Mouse (Mus musculus) liver, adult 2 months (tissue): ENCODE measurements around the gene Traf3ip1. TPM values are rescaled to one million over a fixed set of nuclear protein-coding genes. Genes with fewer than 3 reads are reported as not detected.

ENCODE experiments used
- DNase-seq: peaks from one replicate; pipeline ENCODE4 v3.0.0-alpha.2; 2011; ENCODE audit warnings: low read depth, low spot score; ENCODE audit errors: extremely low read depth
- H3K27ac ChIP-seq: fragments of 200-500 bp; replicated peaks from 2 replicates; pipeline ENCODE4 v1.5.1; 2012; ENCODE audit warnings: low read depth, mild to moderate bottlenecking, control low read depth, inconsistent platforms, low read length; ENCODE audit not compliant: insufficient read depth
- H3K27me3 ChIP-seq: fragments of 200-500 bp; 2 replicates; pipeline ENCODE4 v1.6.1; 2012; ENCODE audit warnings: mild to moderate bottlenecking, moderate library complexity, low read length, inconsistent platforms; ENCODE audit not compliant: control insufficient read depth, insufficient read depth
- H3K36me3 ChIP-seq: fragments of 200-500 bp; 2 replicates; pipeline ENCODE4 v1.6.1; 2012; ENCODE audit warnings: low read length, inconsistent platforms; ENCODE audit not compliant: control insufficient read depth, insufficient read depth
- H3K4me1 ChIP-seq: fragments of 200-500 bp; 2 replicates; pipeline ENCODE4 v1.6.1; 2011; ENCODE audit warnings: low read length; ENCODE audit not compliant: control insufficient read depth, insufficient read depth
- H3K4me3 ChIP-seq: fragments of 200-500 bp; 2 replicates; pipeline ENCODE4 v1.5.1; 2011; ENCODE audit warnings: low read depth, mild to moderate bottlenecking, control low read depth, low read length, moderate library complexity; ENCODE audit not compliant: insufficient read depth
- H3K79me2 ChIP-seq: fragments of 200-500 bp; 2 replicates; pipeline ENCODE4 v1.6.1; 2012; ENCODE audit warnings: inconsistent platforms, mild to moderate bottlenecking, low read length, moderate library complexity; ENCODE audit not compliant: control insufficient read depth, insufficient read depth
- H3K9ac ChIP-seq: fragments of 200-500 bp; 2 replicates; pipeline ENCODE4 v1.6.1; 2012; ENCODE audit warnings: low read depth, mild to moderate bottlenecking, control low read depth, inconsistent platforms, low read length
- CTCF ChIP-seq: fragments of 200-500 bp; IDR thresholded peaks from 2 replicates; pipeline ENCODE4 v1.5.1; 2011; ENCODE audit warnings: low read depth, low read length, control low read depth
- POLR2A ChIP-seq: fragments of 200-500 bp; IDR thresholded peaks from 2 replicates; pipeline ENCODE4 v1.6.1; 2011; ENCODE audit warnings: low read length, control low read depth; ENCODE audit not compliant: insufficient read depth; ENCODE audit errors: extremely low read depth
- WGBS: fragments of 180-500 bp; shearing (Covaris S2); methylation state at CpG from one replicate; pipeline ENCODE4 v1.1.7; 2018; 5-methylcytosine and 5-hydroxymethylcytosine counted together
- polyA plus RNA-seq: library from polyadenylated mRNA; depleted of rRNA; stranded (reverse); fragments of >200 nt; gene quantifications from 2 replicates; pipeline ENCODE4 v1.2.3, GENCODE M21; 2012
- total RNA-seq: library from RNA; depleted of rRNA; stranded (reverse); fragments of >200 nt; gene quantifications from 2 replicates; pipeline ENCODE4 v1.2.3, GENCODE M21; 2014

Gene Traf3ip1
- total and polyA plus RNA-seq, 2 experiments, result 3.6 to 3.8 TPM

GRCm38 (mm10) chr1:91543974-91544373 is 49.5 kb downstream of the Traf3ip1 start:
- 77% methylated on average over 4 of the region's 4 CpGs for WGBS
- DNase-seq, result no peak
- TF ChIP-seq CTCF, result no peak
- TF ChIP-seq POLR2A, result no peak
- Histone ChIP-seq H3K27ac (no peak overlapping the region), H3K4me3 (no peak overlapping the region), H3K4me1 (peaks cover 11% of the 10 kb centered on the region), H3K9ac (no peak overlapping the region), H3K27me3 (no peaks in the 10 kb centered on the region), H3K36me3 (peaks cover 17% of the 10 kb centered on the region), H3K79me2 (peaks cover 17% of the 10 kb centered on the region; the same call in 1 of the 2 replicates)

GRCm38 (mm10) chr1:91545226-91545625 is 50.8 kb downstream of the Traf3ip1 start:
- 87% methylated on average over 1 of the region's 1 CpGs for WGBS
- Histone ChIP-seq H3K9ac (no peak overlapping the region), H3K79me2 (peaks cover 17% of the 10 kb centered on the region; the same call in 1 of the 2 replicates), H3K4me1 (peaks cover 7% of the 10 kb centered on the region), H3K27me3 (no peaks in the 10 kb centered on the region), H3K27ac (no peak overlapping the region), H3K36me3 (peaks cover 21% of the 10 kb centered on the region), H3K4me3 (no peak overlapping the region)
- DNase-seq, result no peak
- TF ChIP-seq CTCF, result no peak
- TF ChIP-seq POLR2A, result no peak

- Histone ChIP-seq H3K27ac (no peak overlapping the region), H3K4me3 (no peak overlapping the region), H3K4me1 (no peaks in the 10 kb centered on the region), H3K9ac (no peak overlapping the region), H3K79me2 (no peaks in the 10 kb centered on the region; the same call in 1 of the 2 replicates), H3K27me3 (no peaks in the 10 kb centered on the region), H3K36me3 (peaks cover 22% of the 10 kb centered on the region)
- TF ChIP-seq POLR2A (no peak), CTCF (no peak)
- DNase-seq, result no peak
- over 99% methylated on average over 5 of the region's 5 CpGs for WGBS
Observed at GRCm38 (mm10) chr1:91547567-91547966, 53.1 kb downstream of the Traf3ip1 start.

- TF ChIP-seq CTCF, result no peak
- no peak for TF ChIP-seq POLR2A
- H3K9ac ChIP-seq, result no peak overlapping the region
- DNase-seq, result no peak
- WGBS, result 72% methylated on average over 2 of the region's 2 CpGs
- no peaks in the 10 kb centered on the region for H3K79me2 ChIP-seq
- no peaks in the 10 kb centered on the region for H3K4me1 ChIP-seq
- H3K36me3 ChIP-seq, result peaks cover 22% of the 10 kb centered on the region
- no peaks in the 10 kb centered on the region for H3K27me3 ChIP-seq
- H3K4me3 ChIP-seq, result no peak overlapping the region
- H3K27ac ChIP-seq, result no peak overlapping the region
Observed at GRCm38 (mm10) chr1:91549073-91549472, 54.6 kb downstream of the Traf3ip1 start.

- WGBS, result 79% methylated on average over 2 of the region's 2 CpGs
- no peak overlapping the region for H3K4me3 ChIP-seq
- H3K4me1 ChIP-seq, result 0 out of 2 replicates have a peak, but pooled peaks cover 2% of the 10 kb centered on the region
- H3K9ac ChIP-seq, result no peak overlapping the region
- H3K27me3 ChIP-seq, result no peaks in the 10 kb centered on the region
- DNase-seq, result no peak
- H3K27ac ChIP-seq, result no peak overlapping the region
- H3K36me3 ChIP-seq, result peaks cover 12% of the 10 kb centered on the region; the same call in 1 of the 2 replicates
- no peak for TF ChIP-seq POLR2A
- no peak for TF ChIP-seq CTCF
- no peaks in the 10 kb centered on the region for H3K79me2 ChIP-seq
Observed at GRCm38 (mm10) chr1:91557099-91557498, 62.7 kb downstream of the Traf3ip1 start.

GRCm38 (mm10) chr1:91561226-91561625 is 66.8 kb downstream of the Traf3ip1 start:
- H3K9ac ChIP-seq, result no peak overlapping the region
- no peak overlapping the region for H3K27ac ChIP-seq
- WGBS, result 80% methylated on average over 6 of the region's 6 CpGs
- 0 out of 2 replicates have a peak, but pooled peaks cover 2% of the 10 kb centered on the region for H3K4me1 ChIP-seq
- H3K36me3 ChIP-seq, result no peaks in the 10 kb centered on the region; the same call in 1 of the 2 replicates
- no peak for TF ChIP-seq CTCF
- no peak for TF ChIP-seq POLR2A
- no peak overlapping the region for H3K4me3 ChIP-seq
- no peaks in the 10 kb centered on the region for H3K79me2 ChIP-seq
- no peak for DNase-seq
- no peaks in the 10 kb centered on the region for H3K27me3 ChIP-seq
